Mouse (Mus musculus) brain, adult 2 months (tissue): ENCODE results near the gene Ifnl2.
A peak's percentile ranks its signal among the peaks of the same experiment; 100 is the strongest.
"Not testable (repeated sequence)": the region's sequence is repeated elsewhere in the genome, so short reads cannot be mapped to it uniquely, and the experiment has no call there.

Source experiments
- DNase-seq: peaks from one replicate; pipeline ENCODE4 v3.0.0; 2011; ENCODE audit warnings: low read depth, low spot score

Gene Ifnl2

GRCm38 (mm10) chr7:28510405-28510974, at the start of gene Ifnl2:
Gene Ifnl2 (minus strand): TSS chr7:28510455.
- DNase-seq = peak; percentile 44

- peak; percentile 52 for DNase-seq
Measured at GRCm38 (mm10) chr7:28558486-28558885, 48.2 kb upstream of the Ifnl2 start.

GRCm38 (mm10) chr7:28557708-28558107, 47.5 kb upstream of the Ifnl2 start:
- DNase-seq = no peak

- no peak for DNase-seq
Measured at GRCm38 (mm10) chr7:28557069-28557468, 46.8 kb upstream of the Ifnl2 start.

- DNase-seq = no peak
Measured at GRCm38 (mm10) chr7:28555939-28556535, 45.8 kb upstream of the Ifnl2 start.

- DNase-seq = no peak
Measured at GRCm38 (mm10) chr7:28553076-28553475, 42.8 kb upstream of the Ifnl2 start.

GRCm38 (mm10) chr7:28547628-28548027, 37.4 kb upstream of the Ifnl2 start:
- peak; percentile 14 for DNase-seq

GRCm38 (mm10) chr7:28547154-28547553, 36.9 kb upstream of the Ifnl2 start, which contains the start of gene Nccrp1:
Gene Nccrp1 (minus strand): TSS chr7:28547254.
- DNase-seq = no peak

GRCm38 (mm10) chr7:28546649-28547048, 36.4 kb upstream of the Ifnl2 start:
- DNase-seq = no peak

- DNase-seq = no peak
Measured at GRCm38 (mm10) chr7:28545891-28546210, 35.6 kb upstream of the Ifnl2 start.

GRCm38 (mm10) chr7:28545048-28545890, 35.0 kb upstream of the Ifnl2 start:
- no peak for DNase-seq

- DNase-seq = no peak
Measured at GRCm38 (mm10) chr7:28544051-28544601, 33.9 kb upstream of the Ifnl2 start.

- DNase-seq = no peak
Measured at GRCm38 (mm10) chr7:28540526-28540925, 30.3 kb upstream of the Ifnl2 start, which contains the start of gene Sycn. Gene Sycn (plus strand): TSS chr7:28540885.

- not testable (repeated sequence) for DNase-seq
Measured at GRCm38 (mm10) chr7:28538886-28539285, 28.6 kb upstream of the Ifnl2 start.

GRCm38 (mm10) chr7:28532005-28532404, 21.8 kb upstream of the Ifnl2 start:
- DNase-seq = no peak

- DNase-seq = peak; percentile 69
Measured at GRCm38 (mm10) chr7:28527922-28528719, 17.9 kb upstream of the Ifnl2 start.

- not testable (repeated sequence) for DNase-seq
Measured at GRCm38 (mm10) chr7:28522536-28522935, 12.3 kb upstream of the Ifnl2 start, which contains the start of gene Ifnl3. Gene Ifnl3 (plus strand): TSS chr7:28522836.

- DNase-seq = no peak
Measured at GRCm38 (mm10) chr7:28511441-28511840, 1.2 kb upstream of the Ifnl2 start.

- not testable (repeated sequence) for DNase-seq
Measured at GRCm38 (mm10) chr7:28509121-28509520, 1.1 kb downstream of the Ifnl2 start.

- no peak for DNase-seq
Measured at GRCm38 (mm10) chr7:28505585-28505984, 4.7 kb downstream of the Ifnl2 start.

- DNase-seq = no peak
Measured at GRCm38 (mm10) chr7:28495426-28495825, 14.8 kb downstream of the Ifnl2 start.
